13 mouse cellular contexts compared by ENCODE assay signal in the genomic region with DNA sequence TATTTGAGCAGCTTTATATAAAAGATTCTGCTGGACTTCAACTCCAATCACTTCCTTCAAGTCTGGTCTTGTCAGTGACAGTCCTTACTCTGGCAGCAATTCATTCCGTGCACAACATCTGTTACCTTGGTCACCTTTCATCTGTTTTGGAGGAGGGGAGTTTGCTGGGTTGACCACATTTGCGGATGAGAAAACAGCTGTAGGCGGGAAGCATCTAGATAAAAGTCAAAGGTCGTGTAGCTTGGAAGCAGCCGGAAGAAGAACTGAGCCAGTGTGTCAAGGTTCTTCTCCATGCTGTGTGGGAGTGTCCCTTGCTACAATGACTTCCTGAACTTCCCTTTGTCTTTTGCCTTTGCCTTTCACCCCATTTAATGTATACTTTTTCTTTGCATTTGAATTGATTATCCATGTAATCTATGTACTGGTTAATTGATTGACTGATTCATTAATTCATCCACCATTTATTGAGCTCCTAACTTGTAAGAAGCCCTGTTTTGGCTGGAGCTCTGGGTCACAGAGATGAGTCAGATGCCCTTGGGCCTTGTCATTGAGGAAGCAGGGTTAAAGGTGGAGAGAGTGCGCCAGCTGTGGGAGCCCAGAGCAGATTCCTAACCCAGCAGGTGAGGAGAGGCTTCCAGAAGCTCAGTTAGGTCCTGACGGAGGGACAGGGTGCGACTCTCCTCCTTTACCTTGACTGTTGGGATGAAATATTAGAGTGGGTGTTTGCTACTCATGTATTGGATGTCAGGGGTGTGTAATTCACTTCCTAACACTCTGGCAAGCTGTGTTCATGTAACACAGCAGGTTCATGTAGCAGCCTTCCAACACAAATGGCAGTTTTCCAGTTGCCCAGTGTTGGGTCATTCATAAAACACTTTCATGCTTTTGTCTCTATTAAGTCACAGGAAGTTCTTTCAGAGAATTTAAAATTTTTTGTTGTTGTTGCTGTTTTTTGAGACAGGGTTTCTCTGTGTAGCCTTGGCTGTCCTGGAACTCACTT. TPM values are rescaled to one million over a fixed set of nuclear protein-coding genes. Genes with fewer than 3 reads are reported as not detected.
DNase-seq lines count a peak whose midpoint lies in the region; ATAC-seq and TF ChIP-seq lines count a peak whose summit lies in the region.
"Had no signal": no experiment of that assay in that cellular context is flagged by ENCODE, and none has a peak within 500 bp of the region (broad histone marks: within the 10 kb centered on the region; RNA-seq: fewer than 3 reads in every experiment).

No protein-coding gene starts in this region.

- 0 out of 2 replicates have a peak overlapping the region, but pooled peaks have one; percentile 0 for H3K27ac ChIP-seq in spleen, adult 2 months (ENCODE audit: insufficient read depth, low read length)
- H3K27ac ChIP-seq in hindbrain, embryonic 13.5 days = no peak overlapping the region
- no peak overlapping the region for H3K27ac ChIP-seq in forebrain, embryonic 10.5 days
- H3K27ac ChIP-seq: embryonic facial prominence, embryonic 15.5 days; limb, embryonic 15.5 days had no signal

- TF ChIP-seq POLR2A in spleen, adult 2 months (IDR thresholded peaks at IDR 0.05; ENCODE audit: low read depth, low read length) = no peak

- no peaks in the 10 kb centered on the region for H3K27me3 ChIP-seq in spleen, adult 2 months (ENCODE audit: control insufficient read depth, insufficient read depth, low read length)
- H3K27me3 ChIP-seq in hindbrain, embryonic 13.5 days = no peaks in the 10 kb centered on the region
- no peaks in the 10 kb centered on the region for H3K27me3 ChIP-seq in forebrain, embryonic 10.5 days (ENCODE audit: poor library complexity, severe bottlenecking)
- H3K27me3 ChIP-seq: embryonic facial prominence, embryonic 15.5 days; limb, embryonic 15.5 days had no signal

- no peak for ATAC-seq in hindbrain, embryonic 13.5 days (ENCODE audit: low FRiP score)

- no peak overlapping the region for H3K9ac ChIP-seq in hindbrain, embryonic 13.5 days
- H3K9ac ChIP-seq: embryonic facial prominence, embryonic 15.5 days; limb, embryonic 15.5 days had no signal

- no peaks in the 10 kb centered on the region for H3K36me3 ChIP-seq in spleen, adult 2 months (ENCODE audit: control insufficient read depth, insufficient read depth, low read length)
- no peaks in the 10 kb centered on the region for H3K36me3 ChIP-seq in hindbrain, embryonic 13.5 days
- no peaks in the 10 kb centered on the region for H3K36me3 ChIP-seq in forebrain, embryonic 10.5 days (replicated peaks)
- H3K36me3 ChIP-seq: embryonic facial prominence, embryonic 15.5 days; limb, embryonic 15.5 days had no signal

- H3K4me1 ChIP-seq in spleen, adult 2 months (ENCODE audit: control insufficient read depth, insufficient read depth, insufficient read length) = no peaks in the 10 kb centered on the region
- no peaks in the 10 kb centered on the region for H3K4me1 ChIP-seq in hindbrain, embryonic 13.5 days (replicated peaks)
- peaks cover 3% of the 10 kb centered on the region; the same call in 1 of the 2 replicates for H3K4me1 ChIP-seq in forebrain, embryonic 10.5 days
- H3K4me1 ChIP-seq: embryonic facial prominence, embryonic 15.5 days had no signal

- peak in 1 of 2 experiments; percentile 22 for DNase-seq in spleen, adult 2 months (ENCODE audit: low read depth in 1 of 2, low spot score in 2 of 2)
- DNase-seq in spleen, postnatal 4 days (ENCODE audit: low spot score in 2 of 2) = no peak
- peak; percentile 91 for DNase-seq in ZHBTc4 (ENCODE audit: low read depth, low spot score)
- peak; percentile 54 for DNase-seq in induced T-regulatory cell, adult 2 months (ENCODE audit: low read depth)
- DNase-seq in forebrain, embryonic 10.5 days (ENCODE audit: extremely low spot score, low spot score) = no peak
- no peak for DNase-seq in layer of hippocampus, postnatal 14 days (ENCODE audit: low spot score in 2 of 2)
- DNase-seq: cerebellum, adult 11-12 months; layer of hippocampus, postnatal 36 days; right cerebral cortex, postnatal 25 days had no signal

- H3K9me3 ChIP-seq in hindbrain, embryonic 13.5 days = no peaks in the 10 kb centered on the region
- H3K9me3 ChIP-seq in forebrain, embryonic 10.5 days = no peaks in the 10 kb centered on the region
- H3K9me3 ChIP-seq: embryonic facial prominence, embryonic 15.5 days; limb, embryonic 15.5 days had no signal

- TF ChIP-seq CTCF in spleen, adult 2 months (IDR thresholded peaks at IDR 0.05; ENCODE audit: extremely low read depth, insufficient read depth, insufficient read length, insufficient replicate concordance) = no peak

- H3K4me3 ChIP-seq in spleen, adult 2 months (ENCODE audit: extremely low read depth, insufficient read depth, insufficient read length) = no peak overlapping the region
- no peak overlapping the region for H3K4me3 ChIP-seq in hindbrain, embryonic 13.5 days
- H3K4me3 ChIP-seq in forebrain, embryonic 10.5 days = no peak overlapping the region
- H3K4me3 ChIP-seq: embryonic facial prominence, embryonic 15.5 days; limb, embryonic 15.5 days had no signal

- no peak overlapping the region for H3K4me2 ChIP-seq in hindbrain, embryonic 13.5 days
- H3K4me2 ChIP-seq: embryonic facial prominence, embryonic 15.5 days; limb, embryonic 15.5 days; midbrain, embryonic 11.5 days had no signal

- 74% methylated on average over 8 of the region's 8 CpGs for WGBS in spleen, adult 2 months
- WGBS in hindbrain, embryonic 13.5 days = 45% methylated on average over 8 of the region's 8 CpGs
- 55% methylated on average over 8 of the region's 8 CpGs for WGBS in forebrain, embryonic 10.5 days

RNA-seq across cellular contexts. Expression of a gene that starts 6.4 kb away (rescaled TPM):
- polyA plus RNA-seq in spleen, adult 2 months (2012; rRNA removed) = 56.7 and 77.9 TPM in 2 replicates
- 93.8 and 105 TPM in 2 replicates for polyA plus RNA-seq in hindbrain, embryonic 13.5 days (2015; fragmentation: Nextera tagmentation; extraction: Ambion mirVana)
- 30.2 and 35.8 TPM in 2 replicates for polyA plus RNA-seq in forebrain, embryonic 10.5 days (2016; fragmentation: Nextera tagmentation; extraction: Ambion mirVana)
- total RNA-seq in layer of hippocampus, postnatal 14 days (2021) = 100 to 1,000 TPM; 271 to 273 TPM

RNA-seq across cellular contexts. Expression of a gene that starts 37.9 kb away (rescaled TPM):
- polyA plus RNA-seq in spleen, adult 2 months (2012; rRNA removed) = 1.7 and 2.2 TPM in 2 replicates
- 12.8 and 16.0 TPM in 2 replicates for polyA plus RNA-seq in hindbrain, embryonic 13.5 days (2015; fragmentation: Nextera tagmentation; extraction: Ambion mirVana)
- 3.2 and 4.0 TPM in 2 replicates for polyA plus RNA-seq in forebrain, embryonic 10.5 days (2016; fragmentation: Nextera tagmentation; extraction: Ambion mirVana)
- 10 to 100 TPM; 85.3 to 86.1 TPM for total RNA-seq in layer of hippocampus, postnatal 14 days (2021)

Comparison
In these comparisons a context has a peak if more than half of its experiments do, and no peak if none do; other contexts are left out.
1. DNase-seq: peak in ZHBTc4 (single experiment) and induced T-regulatory cell, adult 2 months (single experiment); none in spleen, postnatal 4 days (0 of 2), forebrain, embryonic 10.5 days (single experiment) and layer of hippocampus, postnatal 14 days (0 of 2).